Mouse (Mus musculus) heart, postnatal 0 days (tissue): ENCODE measurements around the gene Cabp4.

Experiments used
- CTCF ChIP-seq: IDR thresholded peaks from 2 replicates; pipeline ENCODE4 v1.5.1; 2016; ENCODE audit warnings: antibody characterized with exemption, control low read depth, low read depth
- EP300 ChIP-seq: IDR thresholded peaks from 2 replicates; pipeline ENCODE4 v1.6.1; 2016; ENCODE audit warnings: antibody characterized with exemption, low read depth

GRCm38 (mm10) chr19:4131768-4132167 lies 12.1 kb downstream of the Cabp4 start:
- TF ChIP-seq CTCF = no peak
- no peak for TF ChIP-seq EP300
